Mouse (Mus musculus) CH12.LX (cell line): ENCODE data around the gene Sdsl. TPM values are rescaled to one million over a fixed set of nuclear protein-coding genes. Genes with fewer than 3 reads are reported as not detected.

Source experiments
- DNase-seq: peaks from one replicate; pipeline ENCODE4 v3.0.0-alpha.2; 2013; ENCODE audit errors: extremely low read depth
- H3K27ac ChIP-seq: 2 replicates; pipeline ENCODE4 v1.5.1; 2012; ENCODE audit warnings: low read depth, mild to moderate bottlenecking, control low read depth, moderate library complexity; ENCODE audit not compliant: insufficient read depth
- H3K27me3 ChIP-seq: replicated peaks from 2 replicates; pipeline ENCODE3; 2012; ENCODE audit warnings: inconsistent platforms
- H3K36me3 ChIP-seq, 2 experiments: replicated peaks in 1 of 2; 2 replicates each; pipeline versions ENCODE3 to v1.6.1; 2012; ENCODE audit warnings: inconsistent platforms in 1 of 2, low read length in 1 of 2, mild to moderate bottlenecking in 1 of 2, mixed read lengths in 1 of 2, moderate library complexity in 1 of 2; ENCODE audit not compliant: control insufficient read depth in 1 of 2, insufficient read depth in 1 of 2
- H3K4me1 ChIP-seq, 2 experiments: 2 replicates each; pipeline ENCODE4 v1.6.1; 2012; ENCODE audit warnings: inconsistent platforms in 1 of 2, moderate library complexity in 1 of 2; ENCODE audit not compliant: insufficient read depth in 2 of 2, control insufficient read depth in 1 of 2
- H3K4me2 ChIP-seq: 2 replicates; pipeline ENCODE4 v1.6.1; 2012; ENCODE audit warnings: low read depth, mild to moderate bottlenecking, control low read depth; ENCODE audit not compliant: poor library complexity, insufficient read depth, severe bottlenecking
- H3K4me3 ChIP-seq, 3 experiments: fragments of 150-350 bp in 1 of 3; sonication (generic) in 1 of 3; replicated peaks in 1 of 3; 2 replicates each; pipeline versions ENCODE3 to v1.5.1; 2011 to 2012; ENCODE audit warnings: low read depth in 2 of 3, low read length in 2 of 3, mild to moderate bottlenecking in 2 of 3, moderate library complexity in 2 of 3, control low read depth in 1 of 3, improper control_type of control experiment in 1 of 3, inconsistent platforms in 1 of 3, mixed read lengths in 1 of 3; ENCODE audit not compliant: poor library complexity in 1 of 3
- H3K79me2 ChIP-seq: replicated peaks from 2 replicates; pipeline ENCODE4 v1.6.1; 2012; ENCODE audit warnings: mild to moderate bottlenecking, moderate library complexity; ENCODE audit not compliant: control insufficient read depth, poor library complexity, insufficient read depth, severe bottlenecking; ENCODE audit errors: extremely low read depth
- H3K9ac ChIP-seq: 2 replicates; pipeline ENCODE4 v1.6.1; 2012; ENCODE audit warnings: low read depth, mild to moderate bottlenecking, control low read depth, moderate library complexity; ENCODE audit not compliant: insufficient read depth
- H3K9me3 ChIP-seq: replicated peaks from 2 replicates; pipeline ENCODE3; 2012; ENCODE audit warnings: low read length, inconsistent platforms, mixed read lengths
- CHD1 ChIP-seq: IDR thresholded peaks from 2 replicates; pipeline ENCODE4 v1.6.1; 2012; ENCODE audit warnings: low read depth, low read length, improper control_type of control experiment, inconsistent platforms
- CHD2 ChIP-seq: IDR thresholded peaks from 2 replicates; pipeline ENCODE4 v1.6.1; 2011; ENCODE audit warnings: low read length, improper control_type of control experiment
- CTCF ChIP-seq, 2 experiments: IDR thresholded peaks in 1 of 2; conservative IDR thresholded peaks in 1 of 2; 2 replicates each; pipeline ENCODE4 v1.5.1; 2011 to 2012; ENCODE audit warnings: low read depth in 2 of 2, low read length in 2 of 2, improper control_type of control experiment in 1 of 2, inconsistent platforms in 1 of 2, mild to moderate bottlenecking in 1 of 2, moderate library complexity in 1 of 2
- E2F4 ChIP-seq: IDR thresholded peaks from 2 replicates; pipeline ENCODE4 v1.6.1; 2011; ENCODE audit warnings: low read depth, low read length, improper control_type of control experiment; ENCODE audit not compliant: insufficient replicate concordance
- EP300 ChIP-seq: IDR thresholded peaks from 2 replicates; pipeline ENCODE4 v1.6.1; 2011; ENCODE audit warnings: low read length, improper control_type of control experiment
- IRF4 ChIP-seq: IDR thresholded peaks from 2 replicates; pipeline ENCODE4 v1.6.1; 2014; ENCODE audit warnings: low read depth, mild to moderate bottlenecking, inconsistent platforms, low read length, improper control_type of control experiment
- JUN ChIP-seq: IDR thresholded peaks from 2 replicates; pipeline ENCODE4 v1.6.1; 2011; ENCODE audit warnings: low read depth, mild to moderate bottlenecking, low read length, improper control_type of control experiment, moderate library complexity; ENCODE audit not compliant: insufficient read depth
- MAFK ChIP-seq: IDR thresholded peaks from 2 replicates; pipeline ENCODE4 v1.6.1; 2011; ENCODE audit warnings: low read length, improper control_type of control experiment; ENCODE audit not compliant: insufficient replicate concordance
- MAX ChIP-seq: IDR thresholded peaks from 2 replicates; pipeline ENCODE4 v1.6.1; 2011; ENCODE audit warnings: low read length, improper control_type of control experiment
- MEF2A ChIP-seq: IDR thresholded peaks from 2 replicates; pipeline ENCODE4 v1.6.1; 2014; ENCODE audit warnings: low read depth, mild to moderate bottlenecking, inconsistent platforms, low read length, improper control_type of control experiment, borderline replicate concordance
- MXI1 ChIP-seq: IDR thresholded peaks from 2 replicates; pipeline ENCODE4 v1.6.1; 2011; ENCODE audit warnings: mild to moderate bottlenecking, low read depth, low read length, improper control_type of control experiment
- MYC ChIP-seq: IDR thresholded peaks from 2 replicates; pipeline ENCODE4 v1.6.1; 2011; ENCODE audit warnings: low read depth, mild to moderate bottlenecking, improper control_type of control experiment, low read length
- NELFE ChIP-seq: IDR thresholded peaks from 2 replicates; pipeline ENCODE4 v1.6.1; 2011; ENCODE audit warnings: low read depth, low read length, improper control_type of control experiment
- POLR2AphosphoS2 ChIP-seq: IDR thresholded peaks from 2 replicates; pipeline ENCODE4 v1.6.1; 2011; ENCODE audit warnings: low read depth, low read length, improper control_type of control experiment
- SMC3 ChIP-seq: IDR thresholded peaks from 2 replicates; pipeline ENCODE4 v1.6.1; 2011; ENCODE audit warnings: low read depth, low read length, improper control_type of control experiment
- UBTF ChIP-seq: IDR thresholded peaks from 2 replicates; pipeline ENCODE4 v1.6.1; 2012; ENCODE audit warnings: low read depth, mild to moderate bottlenecking, inconsistent platforms, low read length, improper control_type of control experiment, moderate library complexity
- USF1 ChIP-seq: IDR thresholded peaks from 2 replicates; pipeline ENCODE4 v1.6.1; 2014; ENCODE audit warnings: low read depth, mild to moderate bottlenecking, inconsistent platforms, low read length, improper control_type of control experiment
- USF2 ChIP-seq: conservative IDR thresholded peaks from 2 replicates; pipeline ENCODE4 v1.6.1; 2011; ENCODE audit warnings: low read depth, low read length, improper control_type of control experiment
- ZMIZ1 ChIP-seq: IDR thresholded peaks from 2 replicates; pipeline ENCODE4 v1.6.1; 2012; ENCODE audit warnings: low read depth, mild to moderate bottlenecking, inconsistent platforms, low read length, improper control_type of control experiment
- ZNF384 ChIP-seq: IDR thresholded peaks from 2 replicates; pipeline ENCODE4 v1.6.1; 2012; ENCODE audit warnings: low read depth, low read length, improper control_type of control experiment, inconsistent platforms
- dilution Hi-C: fragments of 300-500 bp; cut with MboI; formaldehyde crosslinking; loops from 2 replicates; pipeline ENCODE4 v1.14.3; 2020; ENCODE audit warnings: low sequenced_read_pairs; ENCODE audit not compliant: extremely low pct_unique_long_range_greater_than_20kb, extremely low pct_ligation_motif_present
- in situ Hi-C: fragments of 300-500 bp; cut with MboI; formaldehyde crosslinking; loops from 3 replicates; pipeline ENCODE4 v1.14.3; 2019; ENCODE audit warnings: low sequenced_read_pairs, low pct_ligation_motif_present, low pct_unique_long_range_greater_than_20kb, mixed read lengths
- polyA plus RNA-seq: library from polyadenylated mRNA; unstranded; fragments of >175 nt; gene quantifications from 2 replicates; pipeline ENCODE4 v1.2.1, GENCODE M21; 2012; ENCODE audit warnings: low read depth; ENCODE audit not compliant: insufficient read length
- total RNA-seq, 2 experiments: library from RNA; depleted of rRNA; stranded (reverse); fragments of 300-350 nt in 1 of 2; fragments of >200 nt in 1 of 2; gene quantifications; 2 replicates each; pipeline ENCODE4 v1.2.3; 2012 to 2014

The Sdsl gene
- total and polyA plus RNA-seq, 3 experiments, result 0.37 to 4.0 TPM; not detected in 1

DNA sequence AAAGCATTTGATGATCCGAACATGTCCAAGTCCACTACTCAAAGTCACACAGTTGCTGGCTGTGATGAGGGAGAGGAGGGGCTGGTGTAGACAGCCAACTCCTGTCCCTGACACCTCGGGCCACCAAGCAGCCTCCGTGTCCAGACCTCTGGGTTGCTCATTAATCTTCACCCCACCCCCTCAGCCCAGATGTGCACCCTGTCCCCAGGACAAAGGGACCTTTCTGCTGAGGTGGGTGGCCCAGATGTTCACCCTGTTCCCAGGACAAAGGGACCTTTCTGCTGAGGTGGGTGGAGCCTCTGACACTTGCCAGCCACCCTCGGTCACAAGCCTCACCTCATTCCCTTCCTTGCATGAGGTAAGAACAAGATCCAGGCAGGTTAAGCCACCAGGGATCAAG lies 1.1 kb downstream of the Sdsl start:
- dilution Hi-C loops, result no loop called here
- DNase-seq, result no peak
- no peaks in the 10 kb centered on the region for H3K4me1 ChIP-seq
- H3K9me3 ChIP-seq, result no peaks in the 10 kb centered on the region
- H3K27me3 ChIP-seq, result peaks cover 66% of the 10 kb centered on the region
- no peaks in the 10 kb centered on the region for H3K36me3 ChIP-seq
- H3K4me3 ChIP-seq, result no peak overlapping the region
- no peak for TF ChIP-seq USF2
- H3K9ac ChIP-seq, result no peak overlapping the region
- H3K27ac ChIP-seq, result no peak overlapping the region
- H3K79me2 ChIP-seq, result no peaks in the 10 kb centered on the region
- no peak overlapping the region for H3K4me2 ChIP-seq
- in situ Hi-C loops, result no loop called here

- H3K27ac ChIP-seq, result no peak overlapping the region
- no peaks in the 10 kb centered on the region for H3K4me1 ChIP-seq
- H3K4me2 ChIP-seq, result no peak overlapping the region
- H3K4me3 ChIP-seq, result no peak overlapping the region
- TF ChIP-seq USF2, result no peak
- no peaks in the 10 kb centered on the region for H3K79me2 ChIP-seq
- dilution Hi-C loops (no loop called here), in situ Hi-C loops (no loop called here)
- DNase-seq, result no peak
- no peaks in the 10 kb centered on the region for H3K36me3 ChIP-seq
- H3K9me3 ChIP-seq, result peaks cover 13% of the 10 kb centered on the region
- no peak overlapping the region for H3K9ac ChIP-seq
- peaks cover 61% of the 10 kb centered on the region for H3K27me3 ChIP-seq
Measured at GRCm38 (mm10) chr5:120468830-120469229, 3.8 kb downstream of the Sdsl start.

DNA sequence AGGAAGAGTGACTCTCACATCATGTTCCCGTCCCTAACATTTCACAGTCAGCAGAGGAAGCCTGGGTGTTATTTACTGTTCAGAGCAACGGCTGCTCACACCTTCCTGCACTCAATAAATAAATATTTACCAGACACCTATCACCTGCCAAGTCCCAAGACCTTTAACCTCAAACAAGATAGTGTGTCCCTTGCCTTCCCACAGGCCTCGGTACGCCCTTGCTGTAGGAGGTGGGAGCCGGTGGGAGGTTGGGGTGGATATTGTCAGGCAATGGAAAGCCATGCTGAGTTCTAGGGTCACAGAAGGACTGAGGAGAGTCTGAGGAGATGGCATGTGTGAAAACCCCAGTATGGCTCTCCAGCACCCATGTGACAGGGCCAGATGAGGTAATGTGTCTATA lies 4.3 kb downstream of the Sdsl start:
- peaks cover 15% of the 10 kb centered on the region for H3K9me3 ChIP-seq
- no peak overlapping the region for H3K4me3 ChIP-seq
- no peak overlapping the region for H3K9ac ChIP-seq
- no peak overlapping the region for H3K4me2 ChIP-seq
- H3K27ac ChIP-seq, result no peak overlapping the region
- in situ Hi-C loops (no loop called here), dilution Hi-C loops (no loop called here)
- H3K79me2 ChIP-seq, result no peaks in the 10 kb centered on the region
- no peaks in the 10 kb centered on the region for H3K36me3 ChIP-seq
- no peak for DNase-seq
- no peaks in the 10 kb centered on the region for H3K4me1 ChIP-seq
- H3K27me3 ChIP-seq, result peaks cover 61% of the 10 kb centered on the region
- TF ChIP-seq MXI1, result no peak
- TF ChIP-seq JUN, result no peak
- no peak for TF ChIP-seq CHD1
- no peak for TF ChIP-seq UBTF
- no peak for TF ChIP-seq MEF2A
- no peak for TF ChIP-seq MAX
- TF ChIP-seq MYC, result no peak
- no peak for TF ChIP-seq POLR2AphosphoS2
- no peak for TF ChIP-seq CHD2
- no peak for TF ChIP-seq USF1
- no peak for TF ChIP-seq ZMIZ1
- no peak for TF ChIP-seq E2F4
- no peak for TF ChIP-seq ZNF384
- no peak for TF ChIP-seq CTCF (conservative IDR thresholded peaks at IDR 0.05 in 1 of 2, IDR thresholded peaks at IDR 0.05 in 1 of 2; ENCODE audit: low read depth in 2 of 2, low read length in 2 of 2)
- no peak for TF ChIP-seq SMC3
- TF ChIP-seq MAFK, result no peak
- no peak for TF ChIP-seq NELFE
- no peak for TF ChIP-seq EP300
- no peak for TF ChIP-seq IRF4
